Mouse (Mus musculus): Measurements from ENCODE around the gene Gli1. TPM values are rescaled to one million over a fixed set of nuclear protein-coding genes. Genes with fewer than 3 reads are reported as not detected.

The Gli1 gene
- 0.87 and 1.5 TPM in 2 replicates for polyA plus RNA-seq (2014; fragmentation: Nextera tagmentation; extraction: Ambion mirVana)

DNA sequence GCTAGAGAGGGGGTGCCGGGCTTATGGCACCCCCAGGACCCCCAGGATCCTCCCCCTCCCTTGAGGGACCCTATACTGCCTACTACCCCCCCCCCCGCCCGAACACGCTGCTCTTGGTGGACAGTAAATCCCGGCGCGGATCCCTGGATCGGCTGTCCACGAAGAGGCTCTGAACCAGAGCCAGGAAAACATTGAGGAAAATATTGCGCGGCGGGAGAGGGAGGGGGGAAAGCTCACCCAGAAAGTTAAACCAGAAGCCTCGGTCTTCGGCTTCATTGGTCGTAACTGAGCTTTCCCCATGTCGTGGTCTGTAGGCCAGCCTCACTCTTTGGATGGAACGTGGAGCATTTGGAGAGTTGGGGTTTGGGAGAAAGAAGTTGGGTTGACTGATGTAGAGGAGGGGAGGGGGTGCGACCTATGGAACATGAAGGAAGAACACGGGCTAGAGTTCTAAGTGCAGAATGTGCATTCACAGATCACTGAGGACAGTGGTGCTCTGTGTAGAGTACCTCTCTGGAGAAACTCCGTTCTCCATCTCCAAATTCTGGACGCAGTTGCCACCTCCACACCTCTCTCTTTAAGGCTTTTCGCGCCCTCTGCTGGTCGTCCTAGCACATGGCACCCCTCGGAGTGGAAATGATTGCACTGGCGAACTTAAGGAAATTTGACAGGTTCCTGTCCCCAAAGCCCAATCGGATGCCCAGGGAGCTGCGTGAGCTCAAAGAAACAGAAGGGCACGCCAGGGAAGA, at the start of gene Gli1:
Gene Gli1 (minus strand): TSS at position 84 of the 749 bp plus-strand sequence.
- Histone ChIP-seq H3K4me2 (ENCODE audit: low read depth, low read length) (peak within 1 kb of the TSS; percentile 55), H3K27ac (ENCODE audit: low read depth, low read length) (no peak within 1 kb of the TSS), H3K9ac (replicated peaks; ENCODE audit: low read depth, low read length) (no peak within 1 kb of the TSS; the same call in 1 of the 2 replicates), H3K27me3 (ENCODE audit: control insufficient read depth, insufficient read depth, low read length) (peaks cover 6% of the 10 kb centered on the region), H3K4me3 (ENCODE audit: low read depth, low read length) (peak within 1 kb of the TSS; percentile 28), H3K36me3 (ENCODE audit: control insufficient read depth, insufficient read depth, low read length) (no peaks in the 10 kb centered on the region), H3K4me1 (ENCODE audit: control insufficient read depth, insufficient read depth, low read length) (peaks cover 10% of the 10 kb centered on the region), H3K9me3 (ENCODE audit: control insufficient read depth, low read length) (no peaks in the 10 kb centered on the region)
- ATAC-seq (ENCODE audit: low read depth) = 0 out of 2 replicates have a peak, but pooled peaks have one; percentile 38
- under 1% methylated on average over 29 of the region's 29 CpGs for WGBS

DNA sequence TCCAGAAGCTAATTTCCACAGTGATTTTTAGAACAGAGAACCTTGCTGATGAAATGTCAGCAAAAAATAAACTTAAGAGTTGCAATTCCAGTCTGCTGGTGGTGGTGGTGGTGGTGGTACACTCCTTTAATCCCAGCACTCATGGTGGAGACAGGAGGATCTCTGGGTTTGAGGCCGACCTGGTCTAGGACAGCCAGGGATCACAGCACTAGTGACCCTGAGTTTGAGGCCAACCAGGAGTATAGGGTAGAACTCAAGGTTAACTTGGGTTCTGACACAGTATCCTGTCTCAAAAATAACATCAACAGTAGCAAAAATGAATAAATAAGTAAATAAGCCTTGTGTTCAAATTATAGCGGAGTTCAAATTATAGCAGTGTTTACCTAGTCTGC, 40.0 kb upstream of the Gli1 start:
- ATAC-seq (ENCODE audit: low read depth) = no peak
- H3K4me2 ChIP-seq (ENCODE audit: low read depth, low read length) = peak overlapping the region; percentile 78
- 53% methylated on average over 2 of the region's 2 CpGs for WGBS
- no peaks in the 10 kb centered on the region for H3K9me3 ChIP-seq (ENCODE audit: control insufficient read depth, low read length)
- no peak overlapping the region for H3K9ac ChIP-seq (replicated peaks; ENCODE audit: low read depth, low read length)
- no peak overlapping the region for H3K27ac ChIP-seq (ENCODE audit: low read depth, low read length)
- peak overlapping the region; percentile 64 for H3K4me3 ChIP-seq (ENCODE audit: low read depth, low read length)
- H3K36me3 ChIP-seq (ENCODE audit: control insufficient read depth, insufficient read depth, low read length) = no peaks in the 10 kb centered on the region
- peaks cover 8% of the 10 kb centered on the region; the same call in 1 of the 2 replicates for H3K4me1 ChIP-seq (ENCODE audit: control insufficient read depth, insufficient read depth, low read length)
- H3K27me3 ChIP-seq (ENCODE audit: control insufficient read depth, insufficient read depth, low read length) = no peaks in the 10 kb centered on the region

DNA sequence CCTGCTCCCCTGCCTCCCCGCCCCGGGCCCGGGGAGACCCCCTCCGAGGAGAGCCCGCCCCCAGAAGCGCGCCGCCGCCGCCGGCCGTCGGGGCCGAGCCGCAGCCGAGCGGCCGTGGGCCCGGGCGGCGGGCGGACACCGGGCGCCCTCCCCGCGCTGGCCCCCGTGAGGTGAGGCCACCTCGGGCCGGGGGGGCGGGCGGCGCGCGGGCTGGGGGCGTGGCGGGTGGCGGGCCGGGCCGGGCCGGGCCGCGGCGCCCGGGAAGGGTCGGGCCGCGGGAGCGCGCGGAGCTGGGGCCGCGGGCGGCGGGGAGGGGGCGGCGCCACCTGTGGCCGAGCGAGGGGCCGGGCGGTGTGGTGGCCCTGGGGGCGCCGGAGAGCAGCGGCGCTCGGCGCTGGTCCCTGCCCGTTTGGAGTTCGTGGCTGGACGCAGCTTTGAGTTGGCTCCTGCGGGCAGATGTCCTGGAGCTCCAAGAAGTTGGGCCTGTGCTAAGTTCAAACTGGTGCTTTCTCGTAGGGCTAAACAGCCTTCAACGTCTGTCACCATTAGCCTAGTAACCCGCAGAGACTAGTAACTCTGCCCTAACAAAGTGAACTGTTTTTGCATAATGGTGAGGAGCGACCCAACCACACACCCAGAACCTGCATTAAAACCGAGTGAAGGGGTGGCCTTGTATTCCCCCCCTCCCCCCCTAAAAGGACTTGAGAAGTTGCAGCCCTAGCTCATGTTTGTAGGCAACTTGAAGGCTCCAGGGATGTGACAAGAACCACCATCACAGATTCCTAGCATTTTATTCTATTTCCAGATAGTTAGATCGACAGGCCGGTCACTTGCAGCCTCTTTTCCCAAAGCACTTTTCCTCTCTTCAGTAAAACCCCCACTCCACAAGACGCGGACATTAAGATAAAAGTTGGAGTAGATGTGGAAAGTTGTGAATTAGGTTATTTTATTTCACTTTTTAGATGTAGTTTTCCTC, 39.3 kb upstream of the Gli1 start:
- Histone ChIP-seq H3K4me2 (ENCODE audit: low read depth, low read length) (peak overlapping the region; percentile 78), H3K27me3 (ENCODE audit: control insufficient read depth, insufficient read depth, low read length) (no peaks in the 10 kb centered on the region), H3K36me3 (ENCODE audit: control insufficient read depth, insufficient read depth, low read length) (no peaks in the 10 kb centered on the region), H3K4me1 (ENCODE audit: control insufficient read depth, insufficient read depth, low read length) (peaks cover 8% of the 10 kb centered on the region; the same call in 1 of the 2 replicates), H3K9me3 (ENCODE audit: control insufficient read depth, low read length) (no peaks in the 10 kb centered on the region), H3K9ac (replicated peaks; ENCODE audit: low read depth, low read length) (peak overlapping the region; percentile 96), H3K4me3 (ENCODE audit: low read depth, low read length) (peak overlapping the region; percentile 64), H3K27ac (ENCODE audit: low read depth, low read length) (peak overlapping the region; percentile 95)
- peak; percentile 68 for ATAC-seq (ENCODE audit: low read depth)
- 2% methylated on average over 63 of the region's 79 CpGs for WGBS

DNA sequence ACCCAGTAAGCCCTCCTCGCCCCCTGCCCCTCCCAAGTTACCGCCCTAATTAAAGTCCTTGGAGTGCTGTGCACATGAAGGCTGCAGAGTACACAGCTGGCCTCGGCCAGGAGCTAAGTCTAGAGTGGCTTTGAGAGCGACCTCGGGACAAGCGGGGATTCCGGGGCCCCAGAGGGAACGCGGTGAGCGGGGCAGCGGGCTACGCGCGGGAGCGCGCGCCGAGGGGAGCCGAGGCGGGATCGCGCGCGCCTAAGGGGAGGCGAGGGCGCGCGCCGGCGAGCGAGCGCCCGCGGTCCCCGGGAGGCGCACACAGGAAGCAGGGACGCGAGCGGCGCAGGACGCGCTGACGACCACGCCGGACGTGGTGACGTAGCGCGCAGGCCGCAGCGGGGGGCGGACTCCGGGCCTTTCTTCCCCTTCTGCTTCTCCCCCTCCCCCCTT, 38.5 kb upstream of the Gli1 start, which contains the start of gene R3hdm2:
Gene R3hdm2 (plus strand): TSS at position 77 of the 441 bp plus-strand sequence.
- no peaks in the 10 kb centered on the region for H3K36me3 ChIP-seq (ENCODE audit: control insufficient read depth, insufficient read depth, low read length)
- peak within 1 kb of the TSS; percentile 64 for H3K4me3 ChIP-seq (ENCODE audit: low read depth, low read length)
- WGBS = under 1% methylated on average over 48 of the region's 53 CpGs
- ATAC-seq (ENCODE audit: low read depth) = peak; percentile 95
- peak within 1 kb of the TSS; percentile 96 for H3K9ac ChIP-seq (replicated peaks; ENCODE audit: low read depth, low read length)
- peak within 1 kb of the TSS; percentile 78 for H3K4me2 ChIP-seq (ENCODE audit: low read depth, low read length)
- H3K4me1 ChIP-seq (ENCODE audit: control insufficient read depth, insufficient read depth, low read length) = peaks cover 8% of the 10 kb centered on the region; the same call in 1 of the 2 replicates
- no peaks in the 10 kb centered on the region for H3K9me3 ChIP-seq (ENCODE audit: control insufficient read depth, low read length)
- H3K27me3 ChIP-seq (ENCODE audit: control insufficient read depth, insufficient read depth, low read length) = no peaks in the 10 kb centered on the region
- peak within 1 kb of the TSS; percentile 95 for H3K27ac ChIP-seq (ENCODE audit: low read depth, low read length)

DNA sequence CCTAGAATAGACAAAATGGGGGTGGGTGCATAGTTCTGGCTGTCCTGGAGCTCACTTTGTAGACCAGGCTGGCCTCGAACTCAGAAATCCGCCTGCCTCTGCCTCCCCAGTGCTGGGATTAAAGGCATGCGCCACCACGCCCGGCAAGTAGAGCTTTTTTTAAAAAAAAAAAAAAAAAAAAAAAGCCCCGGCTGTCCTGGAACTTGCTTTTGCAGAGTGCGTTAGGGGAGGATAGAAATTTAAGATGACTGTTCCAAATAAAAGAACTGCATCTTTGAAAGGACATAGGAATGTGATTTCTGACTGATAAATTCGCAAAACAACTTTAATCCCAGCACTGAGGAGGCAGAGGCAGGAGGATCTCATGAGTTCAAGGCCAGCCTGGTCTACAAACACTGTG, 37.9 kb upstream of the Gli1 start:
- H3K4me3 ChIP-seq (ENCODE audit: low read depth, low read length) = peak overlapping the region; percentile 64; the same call in 1 of the 2 replicates
- peak overlapping the region; percentile 53 for H3K4me2 ChIP-seq (ENCODE audit: low read depth, low read length)
- 88% methylated on average over 8 of the region's 8 CpGs for WGBS
- no peaks in the 10 kb centered on the region for H3K36me3 ChIP-seq (ENCODE audit: control insufficient read depth, insufficient read depth, low read length)
- peaks cover 8% of the 10 kb centered on the region; the same call in 1 of the 2 replicates for H3K4me1 ChIP-seq (ENCODE audit: control insufficient read depth, insufficient read depth, low read length)
- ATAC-seq (ENCODE audit: low read depth) = no peak
- no peaks in the 10 kb centered on the region for H3K27me3 ChIP-seq (ENCODE audit: control insufficient read depth, insufficient read depth, low read length)
- peak overlapping the region; percentile 95 for H3K27ac ChIP-seq (ENCODE audit: low read depth, low read length)
- no peak overlapping the region for H3K9ac ChIP-seq (replicated peaks; ENCODE audit: low read depth, low read length)
- H3K9me3 ChIP-seq (ENCODE audit: control insufficient read depth, low read length) = no peaks in the 10 kb centered on the region

DNA sequence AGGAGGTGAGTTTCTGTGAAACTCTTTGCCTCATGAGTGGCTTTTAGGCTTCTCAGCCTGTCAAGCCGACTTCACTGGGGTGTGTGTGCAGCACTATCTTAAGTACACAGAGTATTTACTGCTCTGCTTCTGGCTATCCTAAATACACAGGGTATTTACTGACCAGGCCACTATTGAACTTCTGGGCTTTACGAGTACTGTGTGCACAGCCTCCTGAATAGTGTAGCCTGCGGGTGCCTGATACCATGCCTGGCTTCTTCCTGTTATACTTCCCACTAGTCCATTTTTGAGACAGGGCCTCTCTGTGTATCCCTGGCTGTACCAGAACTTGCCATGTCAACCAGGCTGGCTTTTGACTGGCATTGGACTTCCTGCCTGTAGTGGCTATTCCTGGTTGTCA, 35.9 kb upstream of the Gli1 start:
- Histone ChIP-seq H3K36me3 (ENCODE audit: control insufficient read depth, insufficient read depth, low read length) (no peaks in the 10 kb centered on the region), H3K27ac (ENCODE audit: low read depth, low read length) (no peak overlapping the region), H3K9me3 (ENCODE audit: control insufficient read depth, low read length) (no peaks in the 10 kb centered on the region), H3K27me3 (ENCODE audit: control insufficient read depth, insufficient read depth, low read length) (no peaks in the 10 kb centered on the region), H3K4me2 (ENCODE audit: low read depth, low read length) (no peak overlapping the region), H3K4me1 (ENCODE audit: control insufficient read depth, insufficient read depth, low read length) (peaks cover 8% of the 10 kb centered on the region; the same call in 1 of the 2 replicates), H3K9ac (replicated peaks; ENCODE audit: low read depth, low read length) (no peak overlapping the region), H3K4me3 (ENCODE audit: low read depth, low read length) (no peak overlapping the region)
- 70% methylated on average over 3 of the region's 3 CpGs for WGBS
- no peak for ATAC-seq (ENCODE audit: low read depth)

DNA sequence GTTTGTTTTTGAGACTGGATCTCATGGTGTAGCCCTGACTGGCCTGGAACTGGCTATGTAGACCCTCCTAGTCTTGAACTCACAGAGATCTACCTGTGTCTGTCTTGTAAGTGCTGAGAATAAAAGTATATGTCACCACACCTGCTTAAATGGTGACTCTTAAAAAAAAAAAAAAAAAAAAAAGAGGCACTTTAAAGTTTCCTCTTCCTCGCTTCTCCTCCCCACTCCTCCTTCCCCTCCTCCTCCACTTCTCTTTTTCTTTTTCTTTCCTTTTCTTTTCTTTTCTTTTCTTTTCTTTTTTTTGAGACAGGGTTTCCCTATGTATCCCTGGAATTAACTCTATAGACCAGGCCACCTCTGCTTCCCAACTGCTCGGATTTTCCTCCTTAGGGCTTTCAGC, 29.2 kb upstream of the Gli1 start:
- H3K4me1 ChIP-seq (ENCODE audit: control insufficient read depth, insufficient read depth, low read length) = no peaks in the 10 kb centered on the region
- no peaks in the 10 kb centered on the region for H3K9me3 ChIP-seq (ENCODE audit: control insufficient read depth, low read length)
- H3K27ac ChIP-seq (ENCODE audit: low read depth, low read length) = no peak overlapping the region
- 70% methylated on average over 2 of the region's 2 CpGs for WGBS
- H3K4me2 ChIP-seq (ENCODE audit: low read depth, low read length) = no peak overlapping the region
- ATAC-seq (ENCODE audit: low read depth) = no peak
- H3K9ac ChIP-seq (replicated peaks; ENCODE audit: low read depth, low read length) = no peak overlapping the region
- H3K36me3 ChIP-seq (ENCODE audit: control insufficient read depth, insufficient read depth, low read length) = no peaks in the 10 kb centered on the region
- H3K4me3 ChIP-seq (ENCODE audit: low read depth, low read length) = no peak overlapping the region
- H3K27me3 ChIP-seq (ENCODE audit: control insufficient read depth, insufficient read depth, low read length) = no peaks in the 10 kb centered on the region

DNA sequence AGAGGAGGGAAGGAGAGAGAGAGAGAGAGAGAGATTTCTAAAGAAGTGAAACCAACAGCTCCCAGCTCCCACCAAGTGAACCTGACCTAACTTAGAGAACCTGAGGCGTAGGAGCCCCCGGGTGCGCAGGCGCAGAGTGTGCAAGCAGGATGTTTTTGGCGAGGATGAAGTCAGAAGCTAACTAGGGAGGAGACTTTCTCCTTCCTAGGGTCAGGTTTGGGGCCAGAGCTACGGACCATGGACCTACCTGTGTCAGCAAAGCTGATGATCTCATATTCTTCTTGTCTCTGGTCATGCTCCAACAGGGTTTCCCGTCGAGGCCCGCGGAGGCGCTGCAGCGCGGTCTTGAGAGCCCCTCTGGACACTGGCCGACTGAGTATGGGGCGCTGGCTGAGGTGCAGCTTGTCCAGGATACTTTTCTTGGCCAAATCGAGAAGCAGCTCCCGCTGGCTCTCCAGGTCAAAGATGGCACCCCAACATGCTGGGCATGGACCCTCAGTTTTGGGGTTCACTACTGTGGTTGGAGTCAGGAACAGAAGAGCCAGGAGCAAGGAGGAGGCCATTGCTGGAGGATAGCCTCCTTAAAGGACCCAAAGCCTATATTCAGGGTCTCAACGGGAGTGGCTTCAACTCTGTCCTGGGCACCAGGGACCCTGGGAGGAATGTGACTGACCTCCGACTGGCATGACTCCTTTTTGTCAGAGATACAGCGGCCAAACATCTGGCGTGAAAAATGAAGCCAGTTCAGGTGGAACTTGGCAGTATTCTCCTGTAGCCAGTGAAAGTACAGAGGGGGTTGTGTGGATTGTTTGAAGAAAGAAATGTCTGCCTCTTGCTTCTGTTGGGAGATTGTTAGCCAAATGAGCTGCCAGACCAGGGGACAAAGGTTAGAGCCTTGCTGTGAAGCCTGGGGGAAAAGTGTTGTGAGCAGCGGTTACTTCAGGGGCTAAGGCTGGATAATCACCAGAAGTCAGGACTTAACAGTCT, 28.4 kb upstream of the Gli1 start, which contains the start of gene Inhbc:
Gene Inhbc (minus strand): TSS at position 598 of the 987 bp plus-strand sequence.
- Histone ChIP-seq H3K4me2 (ENCODE audit: low read depth, low read length) (no peak within 1 kb of the TSS), H3K36me3 (ENCODE audit: control insufficient read depth, insufficient read depth, low read length) (no peaks in the 10 kb centered on the region), H3K27ac (ENCODE audit: low read depth, low read length) (no peak within 1 kb of the TSS), H3K27me3 (ENCODE audit: control insufficient read depth, insufficient read depth, low read length) (no peaks in the 10 kb centered on the region), H3K4me1 (ENCODE audit: control insufficient read depth, insufficient read depth, low read length) (no peaks in the 10 kb centered on the region), H3K9me3 (ENCODE audit: control insufficient read depth, low read length) (no peaks in the 10 kb centered on the region), H3K4me3 (ENCODE audit: low read depth, low read length) (no peak within 1 kb of the TSS), H3K9ac (replicated peaks; ENCODE audit: low read depth, low read length) (no peak within 1 kb of the TSS)
- WGBS = 82% methylated on average over 22 of the region's 22 CpGs
- no peak for ATAC-seq (ENCODE audit: low read depth)

All from neural tube, embryonic 14.5 days (tissue).